Mouse (Mus musculus): ENCODE data around the gene Ttc8. TPM values are rescaled to one million over a fixed set of nuclear protein-coding genes. Genes with fewer than 3 reads are reported as not detected.
A peak's percentile ranks its signal among the peaks of the same experiment; 100 is the strongest.

Ttc8 gene
- total RNA-seq, 2 experiments from 2014 or later = 37.5 to 49.4 TPM

DNA sequence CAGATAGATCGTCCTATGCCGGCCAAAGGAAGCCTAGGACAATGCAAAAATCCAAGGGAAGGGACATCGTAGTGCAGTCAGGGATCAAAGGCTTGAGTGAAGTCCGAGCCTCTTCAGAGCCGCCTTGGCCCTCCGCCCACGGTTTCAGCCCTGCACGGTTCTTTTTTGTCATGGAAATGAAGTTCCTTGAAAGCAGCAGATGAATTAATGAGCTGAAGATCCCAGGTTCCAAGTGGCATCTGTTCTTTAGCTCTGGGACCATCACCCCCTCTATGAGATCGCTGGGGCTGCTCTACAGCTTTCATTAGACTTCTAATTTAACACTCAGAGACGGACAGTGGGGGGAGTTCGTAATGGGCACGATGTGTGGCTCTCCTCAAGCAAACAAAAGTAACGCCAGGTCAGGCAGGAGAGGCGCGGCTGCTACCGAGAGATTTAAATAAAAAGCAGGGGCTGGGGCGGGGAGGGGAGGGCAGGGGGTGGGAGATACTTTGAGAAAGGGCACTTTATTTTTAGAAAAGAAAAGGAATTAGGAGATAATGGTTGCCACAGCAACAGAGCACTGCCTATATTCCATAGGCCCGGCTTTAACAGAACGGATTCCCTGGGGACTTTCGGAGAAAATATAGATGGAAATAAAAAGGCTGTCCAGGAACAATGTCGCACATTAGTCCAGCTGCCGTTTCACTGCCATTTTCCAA, 90.9 kb downstream of the Ttc8 start:
- intact Hi-C loops (cut with DNase I) = no loop called here
- DNase-seq (ENCODE audit: low spot score in 2 of 2) = no peak

DNA sequence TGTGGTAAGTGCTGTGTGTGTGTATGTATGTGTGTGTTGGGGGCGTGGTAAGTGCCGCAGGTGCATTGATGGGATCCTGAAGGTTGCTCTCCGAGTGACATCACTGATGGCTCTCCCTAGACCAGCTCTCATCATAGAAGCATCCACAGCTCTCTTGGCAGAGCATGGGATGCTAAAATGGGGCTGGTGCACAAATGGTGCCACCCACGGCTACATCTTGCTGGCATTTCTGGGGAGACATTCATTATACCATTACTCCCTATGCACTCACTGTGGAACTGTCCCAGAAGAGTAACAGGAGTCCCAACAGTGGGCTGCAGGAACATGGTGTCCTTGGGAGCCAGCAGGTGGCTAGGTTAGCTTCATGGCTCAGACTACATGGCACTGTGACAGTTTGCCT, 95.5 kb downstream of the Ttc8 start:
- intact Hi-C loops (cut with DNase I) = no loop called here
- peak; percentile 68 to 82 for DNase-seq (ENCODE audit: low spot score in 2 of 2)

DNA sequence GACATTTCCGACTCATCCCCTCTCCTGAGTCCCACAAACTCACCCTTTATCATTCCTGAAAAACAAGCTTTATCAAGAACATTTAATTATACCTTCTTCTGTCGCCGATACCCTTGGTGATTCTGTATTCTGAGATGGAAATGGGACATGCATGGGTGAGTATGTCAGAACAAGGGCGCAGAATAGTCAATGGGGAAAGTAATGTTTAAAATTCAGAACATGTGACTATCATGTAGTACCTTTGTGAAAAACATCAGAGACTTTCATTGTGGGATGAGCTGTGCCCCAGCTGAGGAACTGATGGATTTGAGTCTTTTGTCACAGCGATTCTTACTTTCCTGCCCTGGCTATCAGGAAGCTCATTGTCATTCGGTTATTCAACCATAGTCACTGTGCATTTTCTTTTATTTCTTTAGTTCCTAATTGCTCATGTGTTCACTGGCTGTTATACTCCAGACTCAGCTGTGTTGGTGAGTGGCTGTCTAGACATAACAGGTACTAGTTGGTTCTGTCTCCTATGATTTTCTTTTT, 104.1 kb downstream of the Ttc8 start:
- intact Hi-C loops (cut with DNase I) = no loop called here
- DNase-seq (ENCODE audit: low spot score in 2 of 2) = no peak

DNA sequence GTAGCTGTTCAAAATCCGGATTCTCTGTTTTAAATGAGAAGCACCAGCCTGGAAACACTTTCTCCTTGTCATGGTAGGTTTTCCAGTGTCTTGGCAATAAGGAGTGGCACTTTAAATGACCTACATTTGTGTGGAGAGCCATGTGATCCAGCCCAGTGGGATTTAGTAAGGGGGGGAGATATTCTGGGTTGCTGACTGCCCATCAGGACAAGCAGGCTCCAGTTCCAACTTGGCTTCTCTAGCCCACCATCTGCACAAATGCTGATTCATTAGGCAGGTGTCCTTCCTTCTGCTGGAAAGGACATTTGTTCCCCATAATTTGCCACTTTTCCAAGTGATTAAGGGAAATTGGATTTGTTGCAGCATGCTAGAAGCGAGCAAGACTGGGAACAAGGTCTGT, 105.9 kb downstream of the Ttc8 start:
- DNase-seq (ENCODE audit: low spot score in 2 of 2) = no peak
- intact Hi-C loops (cut with DNase I) = no loop called here

DNA sequence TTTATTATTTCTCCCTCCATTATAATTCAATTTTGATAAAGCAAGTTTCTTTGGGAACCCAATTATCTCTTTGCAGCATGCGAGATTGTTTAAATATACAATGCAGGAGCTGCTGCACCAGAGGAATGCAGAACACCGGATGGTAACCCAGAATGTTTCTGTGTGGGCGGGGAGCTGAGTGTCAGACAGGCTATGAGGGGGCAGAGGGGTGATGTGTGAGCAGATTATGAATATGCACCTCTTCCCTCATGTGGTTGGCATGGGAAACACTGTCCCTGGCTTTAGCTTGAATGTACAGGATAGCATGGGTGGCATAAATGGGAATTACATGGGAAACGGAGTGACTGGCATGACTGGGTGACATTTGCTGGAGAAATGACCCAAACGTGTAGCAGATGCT, 108.3 kb downstream of the Ttc8 start:
- intact Hi-C loops (cut with DNase I) = no loop called here
- DNase-seq (ENCODE audit: low spot score in 2 of 2) = no peak

DNA sequence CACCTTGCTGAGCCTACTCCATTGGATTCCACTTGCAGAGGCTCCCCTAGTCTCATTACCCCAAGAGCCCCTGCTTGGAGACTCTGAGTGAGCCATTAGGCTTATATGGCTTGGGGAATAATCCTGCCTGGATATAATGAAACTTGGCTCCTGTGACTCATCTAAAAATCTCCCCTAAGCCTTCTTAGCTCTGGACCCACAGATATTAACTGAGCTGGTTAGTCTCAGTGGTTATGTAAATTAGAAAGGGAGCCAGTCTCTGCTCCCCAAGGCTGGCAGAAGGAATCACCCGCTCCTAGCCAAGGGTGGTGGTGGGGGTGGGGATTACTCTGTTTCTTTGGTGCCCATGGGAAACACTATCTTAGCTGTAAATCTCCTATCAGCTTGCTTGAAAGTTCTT, 109.6 kb downstream of the Ttc8 start:
- intact Hi-C loops (cut with DNase I) = no loop called here
- DNase-seq (ENCODE audit: low spot score in 2 of 2) = no peak

Other genes with a start within 250 kb of the Ttc8 start
- 10 to 100 TPM; 10.2 to 11.6 TPM for gene Ptpn21, start 183.2 kb upstream of the Ttc8 start, total RNA-seq (2021)
- 100 to 1,000 TPM in 1 of 2 experiments, 10 to 100 TPM in 1; 89.0 to 100 TPM for gene Zc3h14, start 173.6 kb upstream of the Ttc8 start, total RNA-seq (2021)
- 100 to 1,000 TPM in 1 of 2 experiments, 10 to 100 TPM in 1; 50.5 to 105 TPM for gene Eml5, start 19.1 kb upstream of the Ttc8 start, total RNA-seq (2021)